Mouse (Mus musculus) adrenal gland, postnatal 36 days (tissue): ENCODE data around the gene Gm10337. TPM values are rescaled to one million over a fixed set of nuclear protein-coding genes. Genes with fewer than 3 reads are reported as not detected.

Experiments
- DNase-seq, 2 experiments: peaks; one replicate each; pipeline ENCODE4 v3.0.0; 2021; ENCODE audit warnings: mixed read lengths in 1 of 2
- long read RNA-seq, 2 experiments: library from polyadenylated mRNA; stranded (forward); transcript quantifications; one replicate each; pipeline ENCODE4 v2.0.0; 2021; ENCODE audit warnings: borderline sequencing depth in 2 of 2
- total RNA-seq, 2 experiments: library from RNA; stranded (reverse); gene quantifications; 2 replicates each; pipeline ENCODE4 v1.2.3; 2021

The Gm10337 gene
- total RNA-seq: not detected
- long read RNA-seq, experiment 1: 0 reads
- long read RNA-seq, experiment 2: 0 reads

DNA sequence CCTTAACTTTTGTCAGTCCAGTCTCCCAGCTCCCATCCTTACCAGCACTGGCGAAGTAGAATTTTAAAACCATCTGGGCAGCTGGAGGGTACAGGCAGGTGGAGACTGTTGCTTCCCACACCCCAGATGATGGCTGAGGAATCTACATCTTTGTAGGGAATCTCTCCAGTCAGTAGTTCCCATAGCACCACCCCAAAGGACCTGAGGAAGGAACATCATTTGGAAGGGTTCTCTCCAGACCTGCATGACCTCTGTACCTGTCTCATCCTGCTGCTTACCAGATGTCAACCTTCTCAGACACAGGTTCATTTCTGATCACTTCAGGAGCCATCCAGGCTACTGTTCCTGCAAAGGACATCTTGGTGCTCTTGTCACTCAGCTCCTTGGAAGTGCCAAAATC, at the start of gene Gm10337:
Gene Gm10337, plus strand, starts transcription at position 276 of the 400 bp plus-strand sequence.
- no peak for DNase-seq

DNA sequence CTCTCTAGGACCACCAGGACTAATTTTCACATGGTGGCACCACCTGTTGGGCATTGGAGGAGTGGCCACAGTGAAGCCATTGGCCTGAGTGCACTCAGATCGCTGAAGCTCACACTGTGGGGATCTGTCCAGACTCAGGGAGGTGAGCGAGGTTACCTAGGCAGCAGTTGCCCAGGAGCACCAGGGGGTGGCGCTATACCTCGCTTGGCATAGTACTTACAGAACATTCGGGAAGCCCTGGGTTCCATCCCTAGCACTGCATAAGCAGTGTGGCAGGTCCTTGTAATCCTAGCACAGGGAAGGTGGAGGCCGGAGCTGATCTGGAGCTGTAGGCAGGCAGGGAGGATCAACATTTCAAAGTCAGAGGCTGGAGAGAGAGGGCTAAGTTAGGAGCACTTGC, 47.5 kb upstream of the Gm10337 start:
- DNase-seq: peak in 1 of 2 experiments; percentile 31

DNA sequence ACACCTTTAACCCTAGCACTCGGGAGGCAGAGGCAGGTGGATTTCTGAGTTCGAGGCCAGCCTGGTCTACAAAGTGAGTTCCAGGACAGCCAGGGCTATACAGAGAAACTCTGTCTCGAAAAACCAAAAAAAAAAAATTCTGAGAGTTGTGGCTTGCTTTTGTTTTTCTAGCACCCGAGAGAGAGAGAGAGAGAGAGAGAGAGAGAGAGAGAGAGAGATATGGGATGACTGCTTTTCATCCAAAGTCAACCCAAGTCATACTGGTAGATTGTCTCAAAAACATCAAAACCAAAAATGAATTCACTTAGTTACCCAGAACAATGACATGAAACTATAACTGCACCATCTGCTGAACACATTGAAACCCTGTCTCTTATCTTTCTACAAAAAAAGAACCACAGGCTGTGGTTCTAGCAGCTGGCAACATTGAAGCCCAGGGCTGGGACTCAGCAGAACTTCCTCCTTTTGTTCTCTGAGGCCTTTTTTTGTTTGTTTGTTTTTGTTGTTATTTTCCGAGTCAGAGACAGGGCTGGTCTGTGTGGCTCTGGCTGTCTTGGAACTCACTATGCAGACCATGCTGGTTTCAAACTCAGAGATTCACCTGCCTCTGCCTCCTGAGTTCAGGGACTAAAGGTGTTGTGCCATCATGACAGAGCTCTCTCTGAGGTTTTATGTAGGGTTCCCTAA, 45.3 kb upstream of the Gm10337 start:
- DNase-seq: no peak

- DNase-seq: peak; percentile 91 to 92
These were observed 44.6 kb upstream of the Gm10337 start, which contains the start of gene Prr13 for GRCm38 (mm10) chr15:102458904-102459317. TSS of gene Prr13 (plus strand) at chr15:102459028.

DNA sequence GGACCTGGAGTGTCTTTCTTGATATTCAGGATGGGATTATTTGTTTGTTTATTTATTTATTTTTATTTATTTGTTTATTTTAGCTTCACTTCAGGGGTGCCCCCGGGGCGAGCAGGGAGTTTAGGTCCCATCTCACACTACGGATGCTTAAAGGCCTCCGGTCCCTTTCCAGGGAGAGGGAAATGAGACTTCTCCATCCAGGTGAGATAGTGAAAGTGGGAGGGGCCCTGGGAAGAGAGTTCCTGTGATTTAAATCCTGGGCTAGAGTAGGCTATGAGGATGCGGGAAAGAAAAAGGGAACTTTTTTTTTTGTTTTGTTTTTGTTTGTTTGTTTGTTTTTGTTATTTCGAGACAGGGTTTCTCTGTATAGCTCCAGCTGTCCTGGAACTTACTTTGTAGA, 44.1 kb upstream of the Gm10337 start:
- DNase-seq: no peak

DNA sequence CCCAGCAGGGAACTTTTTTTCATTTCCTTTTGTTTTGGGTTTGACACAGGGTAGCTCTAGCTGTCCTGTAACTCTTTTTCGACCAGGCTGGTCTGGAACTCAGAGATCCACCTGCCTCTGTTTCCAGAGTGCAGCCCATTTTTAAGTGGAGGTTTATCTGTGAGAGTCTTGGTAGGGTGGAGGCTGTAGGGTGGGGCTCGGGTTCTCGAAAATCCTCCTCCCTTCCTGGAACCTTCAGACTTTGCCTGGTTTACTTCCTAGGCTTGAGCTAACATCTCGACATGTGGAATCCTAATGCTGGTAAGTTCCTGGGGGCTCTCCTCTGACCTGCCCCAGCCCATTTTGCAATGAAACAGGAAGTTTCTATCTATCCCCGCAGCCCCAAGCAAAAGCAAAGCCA, 43.7 kb upstream of the Gm10337 start:
- no peak for DNase-seq

DNA sequence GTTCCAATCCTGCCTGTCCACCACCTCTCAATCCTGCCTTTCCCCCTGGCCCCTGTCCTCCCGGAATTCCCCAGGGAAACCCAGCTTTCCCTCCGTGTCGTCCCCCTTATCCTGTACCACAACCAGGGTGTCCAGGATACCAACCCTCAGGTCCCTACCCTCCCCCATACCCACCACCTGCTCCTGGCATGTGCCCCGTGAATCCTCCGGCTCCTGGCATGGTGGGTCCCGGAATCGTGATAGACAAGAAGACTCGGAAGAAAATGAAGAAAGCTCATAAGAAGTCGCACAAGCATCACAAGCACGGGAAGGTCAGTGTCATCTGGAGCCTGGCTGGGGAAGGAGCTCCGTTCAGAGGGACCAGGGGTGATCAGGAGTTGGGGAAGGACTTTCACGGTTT, 43.1 kb upstream of the Gm10337 start:
- no peak for DNase-seq

DNA sequence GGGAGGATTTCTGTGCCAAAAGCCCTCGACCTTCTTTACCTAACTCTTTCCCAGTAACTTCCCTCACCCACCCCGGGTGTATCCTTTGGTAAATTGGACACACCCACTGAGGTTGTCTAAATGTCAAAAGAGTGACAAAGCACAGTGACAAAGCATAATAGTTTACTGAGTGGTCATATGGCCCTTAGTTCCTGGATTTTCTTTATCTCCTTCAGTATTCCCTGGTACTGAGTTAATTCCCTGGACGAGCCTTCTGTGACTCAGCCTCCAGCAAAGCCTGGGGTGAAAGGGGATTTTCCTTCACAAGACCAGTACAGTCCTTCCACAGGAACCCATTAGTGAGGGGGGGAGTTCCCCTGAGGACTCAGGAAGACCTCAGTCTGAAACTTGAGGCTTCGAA, 42.6 kb upstream of the Gm10337 start:
- no peak for DNase-seq

- DNase-seq: no peak
These were observed 42.0 kb upstream of the Gm10337 start for GRCm38 (mm10) chr15:102461430-102462075.

DNA sequence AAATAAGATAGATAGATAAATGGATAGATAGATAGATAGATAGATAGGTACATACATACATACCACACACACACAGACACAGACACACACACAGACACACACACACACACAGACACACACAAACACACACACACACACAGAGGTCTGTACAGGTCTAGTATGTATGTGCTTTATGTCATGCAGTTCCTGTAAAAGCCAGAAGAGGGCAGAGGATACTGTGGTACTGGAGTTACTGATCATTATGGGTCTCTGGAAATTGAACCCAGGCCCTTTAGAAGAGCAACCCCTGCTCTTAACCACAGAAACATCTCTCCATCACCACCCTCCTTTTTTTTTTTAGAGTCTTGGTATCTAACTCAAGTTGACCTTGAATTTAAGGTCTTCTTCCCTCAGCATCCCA, 39.9 kb upstream of the Gm10337 start:
- DNase-seq: peak in 1 of 2 experiments; percentile 32

- no peak for DNase-seq
These were observed 34.7 kb upstream of the Gm10337 start for GRCm38 (mm10) chr15:102468675-102469370.

GRCm38 (mm10) chr15:102470183-102470604, 33.3 kb upstream of the Gm10337 start, which contains the start of gene Pcbp2:
TSS of gene Pcbp2 (plus strand) at chr15:102470539.
- peak; percentile 98 for DNase-seq

GRCm38 (mm10) chr15:102470605-102471294, 32.8 kb upstream of the Gm10337 start:
- peak; percentile 81 to 89 for DNase-seq

DNA sequence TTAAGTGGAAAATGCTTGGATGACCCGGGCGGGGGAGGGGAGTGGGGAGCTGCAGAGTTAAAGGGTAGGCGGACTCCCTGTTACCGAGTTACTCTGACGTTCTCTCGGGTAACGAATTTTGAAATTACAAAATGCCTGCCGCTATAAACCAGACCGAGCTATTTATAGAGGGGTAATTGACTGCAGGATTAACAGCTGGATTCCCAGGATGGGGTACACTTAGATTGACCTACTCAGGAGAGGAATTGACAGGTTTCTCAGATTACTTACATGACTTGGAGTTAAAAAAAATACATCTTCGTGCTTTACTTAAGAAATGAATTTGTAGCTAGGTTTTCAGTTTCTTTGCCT, 32.3 kb upstream of the Gm10337 start:
- DNase-seq: no peak

GRCm38 (mm10) chr15:102471727-102472126, 31.8 kb upstream of the Gm10337 start:
- DNase-seq: no peak

DNA sequence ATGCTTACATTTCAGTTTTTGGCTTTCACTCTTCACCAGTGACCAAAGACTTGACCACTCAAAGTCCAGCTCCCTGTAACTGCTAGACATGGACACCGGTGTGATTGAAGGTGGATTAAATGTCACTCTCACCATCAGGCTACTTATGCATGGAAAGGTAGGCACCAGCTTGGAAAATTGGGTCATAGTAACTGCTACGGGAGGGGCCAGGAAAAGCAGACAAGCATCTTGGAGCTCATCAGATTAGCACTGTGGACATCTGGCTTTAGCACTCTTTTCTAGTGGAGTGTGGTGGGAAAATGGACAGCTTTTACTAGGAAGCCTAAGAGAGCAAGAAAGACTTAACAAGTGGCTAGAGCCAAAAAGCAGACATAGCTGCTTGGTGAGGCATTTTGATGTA, 30.3 kb upstream of the Gm10337 start:
- no peak for DNase-seq

DNA sequence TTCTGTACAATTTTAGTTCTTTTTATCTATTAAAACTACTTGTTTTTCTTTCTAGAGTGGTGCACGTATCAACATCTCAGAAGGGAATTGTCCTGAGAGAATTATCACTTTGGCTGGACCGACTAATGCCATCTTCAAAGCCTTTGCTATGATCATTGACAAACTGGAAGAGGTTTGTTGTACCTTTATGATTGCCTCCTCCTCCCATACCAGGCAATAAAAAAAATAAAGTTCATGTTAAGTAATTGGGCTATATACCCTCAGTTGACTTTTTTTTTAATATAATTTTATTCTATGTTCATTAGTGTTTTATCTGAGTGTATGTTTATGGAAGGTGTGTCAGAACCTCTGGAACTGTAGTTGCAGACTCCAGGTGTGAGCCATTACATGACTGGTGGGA, 29.0 kb upstream of the Gm10337 start:
- no peak for DNase-seq

DNA sequence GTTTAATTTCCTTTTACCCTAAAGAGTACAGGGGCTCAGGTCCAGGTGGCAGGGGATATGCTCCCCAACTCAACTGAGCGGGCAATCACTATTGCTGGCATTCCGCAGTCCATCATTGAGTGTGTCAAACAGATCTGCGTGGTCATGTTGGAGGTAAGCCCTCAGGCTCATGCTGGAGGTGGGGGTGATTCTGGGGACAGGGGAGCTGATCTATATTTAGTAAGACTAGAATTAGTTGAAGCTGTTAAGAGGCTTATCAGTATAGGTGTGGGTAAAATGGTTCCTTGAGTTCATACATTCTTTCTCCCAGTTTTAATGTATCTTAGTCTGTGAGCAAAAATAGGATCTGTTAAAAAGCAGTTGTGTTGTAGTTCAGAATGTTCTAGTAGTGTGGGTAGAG, 20.4 kb upstream of the Gm10337 start:
- no peak for DNase-seq

DNA sequence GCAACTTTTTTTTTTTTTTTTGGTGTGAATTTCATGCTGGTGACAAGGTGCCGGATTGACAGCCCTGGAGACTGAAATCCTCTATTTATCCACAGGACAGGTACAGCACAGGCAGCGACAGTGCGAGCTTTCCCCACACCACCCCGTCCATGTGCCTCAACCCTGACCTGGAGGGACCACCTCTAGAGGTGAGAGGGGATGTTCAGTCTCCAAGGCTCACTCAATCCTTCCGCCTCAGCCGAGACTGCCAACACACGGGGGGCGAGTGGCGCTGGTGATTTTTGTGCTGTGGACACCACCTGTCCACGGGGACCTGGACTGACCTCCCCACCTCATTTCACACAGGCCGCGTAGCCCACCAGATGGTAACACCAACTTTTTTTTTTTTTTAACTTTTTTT, 17.7 kb upstream of the Gm10337 start:
- no peak for DNase-seq

- no peak for DNase-seq
These were observed 15.9 kb upstream of the Gm10337 start for GRCm38 (mm10) chr15:102487664-102488063.

DNA sequence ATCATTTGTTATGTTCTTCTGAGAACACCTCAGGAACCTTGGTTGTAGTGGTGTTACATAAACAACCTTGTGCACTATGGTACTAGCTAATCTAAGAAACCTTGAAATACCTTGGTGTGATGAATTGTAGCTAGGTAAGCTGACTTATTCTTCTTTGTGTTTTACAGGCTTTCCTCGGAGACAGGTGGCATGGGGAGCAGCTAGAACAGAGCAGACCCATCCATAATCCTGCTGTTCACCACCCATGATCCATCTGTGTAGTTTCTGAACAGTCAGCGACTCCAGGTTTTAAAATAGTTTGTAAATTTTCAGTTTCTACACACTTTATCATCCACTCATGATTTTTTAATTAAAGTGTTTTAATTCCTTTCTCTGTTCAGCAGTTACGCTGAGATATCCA, 5.2 kb upstream of the Gm10337 start:
- no peak for DNase-seq

DNA sequence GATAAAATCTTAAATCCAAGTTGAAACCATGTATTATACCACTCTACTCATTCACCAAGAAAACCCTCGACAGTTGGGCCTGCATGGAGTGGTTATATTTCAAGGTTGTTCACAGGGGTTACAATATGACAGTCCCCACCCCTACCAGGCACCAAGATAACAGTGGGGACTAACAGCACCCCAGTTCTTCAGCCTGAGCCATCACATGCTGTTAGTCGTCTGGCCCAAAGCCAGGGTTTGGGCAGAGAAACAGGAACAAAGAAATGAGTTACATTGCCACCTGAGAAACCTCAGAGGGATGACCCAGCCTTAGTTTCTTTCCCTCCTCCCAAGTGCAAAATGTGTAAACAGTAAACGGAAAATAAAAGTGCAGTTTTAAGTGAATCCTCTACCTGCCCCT, 4.2 kb upstream of the Gm10337 start:
- DNase-seq: no peak

- DNase-seq: no peak
These were observed 3.7 kb upstream of the Gm10337 start for GRCm38 (mm10) chr15:102499851-102500250.
